Mouse (Mus musculus): Measurements from ENCODE around the gene Dna2. TPM values are rescaled to one million over a fixed set of nuclear protein-coding genes. Genes with fewer than 3 reads are reported as not detected.

The Dna2 gene
- polyA plus RNA-seq, 1 experiment from 2014 or later, result 10.1 TPM

- WGBS, result under 1% methylated on average over 29 of the region's 29 CpGs
- peak; percentile 63 for ATAC-seq (replicated peaks; ENCODE audit: insufficient number of reproducible peaks, insufficient read depth, low FRiP score, low read depth)
- H3K4me3 ChIP-seq, result peak overlapping the region; percentile 90
Measured at GRCm38 (mm10) chr10:62920766-62921156, 26.1 kb upstream of the Dna2 start.

DNA sequence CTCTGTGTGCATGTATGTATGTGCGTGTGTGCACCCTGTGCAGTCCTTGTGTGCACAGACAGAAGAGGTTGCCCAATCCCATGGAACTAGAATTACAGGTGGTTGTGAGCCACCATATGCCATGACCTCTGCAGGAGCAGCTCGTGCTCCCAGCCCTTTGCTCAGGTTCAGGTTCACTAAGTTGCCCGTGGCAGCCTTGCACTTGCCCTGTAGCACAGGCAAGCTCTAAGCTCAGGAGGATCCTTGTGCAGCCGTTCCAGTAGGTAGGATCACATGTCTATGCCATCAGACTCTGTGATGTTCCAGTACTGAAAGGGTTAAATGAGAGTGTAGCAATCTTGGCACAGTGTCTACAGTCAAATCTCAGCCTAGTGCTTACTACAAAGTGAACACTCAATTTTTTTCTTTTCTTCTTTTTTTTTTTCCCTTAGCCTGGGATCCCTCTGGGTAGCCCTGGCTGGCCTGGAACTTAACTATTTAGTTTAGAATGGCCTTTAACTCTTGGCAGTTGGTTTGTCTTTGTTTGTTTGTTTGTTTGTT is 22.7 kb upstream of the Dna2 start:
- 91% methylated on average over 4 of the region's 4 CpGs for WGBS
- Histone ChIP-seq H3K27ac (no peak overlapping the region), H3K4me2 (no peak overlapping the region), H3K9ac (no peak overlapping the region), H3K36me3 (peaks cover 11% of the 10 kb centered on the region), H3K4me3 (no peak overlapping the region), H3K27me3 (no peaks in the 10 kb centered on the region), H3K4me1 (replicated peaks) (peaks cover 16% of the 10 kb centered on the region), H3K9me3 (replicated peaks) (no peaks in the 10 kb centered on the region)
- ATAC-seq (replicated peaks; ENCODE audit: insufficient number of reproducible peaks, insufficient read depth, low FRiP score, low read depth), result no peak

More at GRCm38 (mm10) chr10:62920766-62921156, 26.1 kb upstream of the Dna2 start:
- H3K27me3 ChIP-seq, result no peaks in the 10 kb centered on the region
- no peaks in the 10 kb centered on the region for H3K36me3 ChIP-seq
- peak overlapping the region; percentile 94 for H3K9ac ChIP-seq
- H3K27ac ChIP-seq, result peak overlapping the region; percentile 91
- peak overlapping the region; percentile 91 for H3K4me2 ChIP-seq
- H3K9me3 ChIP-seq (replicated peaks), result no peaks in the 10 kb centered on the region
- peaks cover 16% of the 10 kb centered on the region for H3K4me1 ChIP-seq (replicated peaks)

- no peak overlapping the region for H3K9ac ChIP-seq
- no peak overlapping the region for H3K4me3 ChIP-seq
- H3K4me2 ChIP-seq, result no peak overlapping the region
- H3K27me3 ChIP-seq, result no peaks in the 10 kb centered on the region
- H3K27ac ChIP-seq, result no peak overlapping the region
- H3K36me3 ChIP-seq, result peaks cover 34% of the 10 kb centered on the region
- no peak for ATAC-seq (replicated peaks; ENCODE audit: insufficient number of reproducible peaks, insufficient read depth, low FRiP score, low read depth)
- 89% methylated on average over 1 of the region's 1 CpGs for WGBS
- no peaks in the 10 kb centered on the region for H3K4me1 ChIP-seq (replicated peaks)
- no peaks in the 10 kb centered on the region for H3K9me3 ChIP-seq (replicated peaks)
Measured at GRCm38 (mm10) chr10:62932381-62932780, 14.4 kb upstream of the Dna2 start.

DNA sequence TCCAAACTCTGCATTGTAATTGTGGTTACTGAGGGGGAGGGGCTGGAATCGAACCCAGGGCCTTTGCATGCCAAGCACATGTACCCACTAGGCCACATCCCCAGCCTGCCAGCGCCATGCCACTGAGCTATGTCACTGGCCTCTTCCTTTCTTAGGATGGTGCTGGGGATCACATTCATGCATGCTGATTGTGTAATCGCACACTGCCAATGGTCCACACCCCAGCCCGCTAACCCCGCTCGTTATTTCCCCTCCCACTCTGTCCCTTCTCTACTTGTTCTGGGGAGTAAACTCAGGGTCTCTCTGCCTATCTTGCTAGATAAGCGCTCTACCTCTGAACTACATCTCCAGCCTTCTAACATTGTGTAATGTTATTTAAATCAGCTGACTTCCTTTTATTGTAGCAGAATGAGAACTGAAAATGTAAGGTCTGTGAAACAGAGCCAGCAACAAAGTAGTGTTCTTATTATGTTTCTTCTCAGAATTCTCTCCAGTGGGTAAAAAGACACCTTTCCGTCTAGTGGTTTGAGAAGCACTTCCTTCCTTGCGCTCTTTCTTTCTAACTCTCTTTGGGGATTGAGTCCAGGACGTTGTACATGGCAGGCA is 1.7 kb upstream of the Dna2 start:
- 80% methylated on average over 10 of the region's 10 CpGs for WGBS

GRCm38 (mm10) chr10:62948551-62948950 is 1.7 kb downstream of the Dna2 start:
- Histone ChIP-seq H3K36me3 (peaks cover 19% of the 10 kb centered on the region; the same call in 1 of the 2 replicates), H3K27me3 (no peaks in the 10 kb centered on the region), H3K4me2 (no peak overlapping the region), H3K9me3 (replicated peaks) (no peaks in the 10 kb centered on the region), H3K9ac (no peak overlapping the region), H3K27ac (no peak overlapping the region), H3K4me1 (replicated peaks) (peaks cover 4% of the 10 kb centered on the region; the same call in 1 of the 2 replicates), H3K4me3 (no peak overlapping the region)
- 90% methylated on average over 7 of the region's 7 CpGs for WGBS
- ATAC-seq (replicated peaks; ENCODE audit: insufficient number of reproducible peaks, insufficient read depth, low FRiP score, low read depth), result no peak

More for the DNA sequence above, 1.7 kb upstream of the Dna2 start:
- ATAC-seq (replicated peaks; ENCODE audit: insufficient number of reproducible peaks, insufficient read depth, low FRiP score, low read depth), result no peak
- Histone ChIP-seq H3K9me3 (replicated peaks) (no peaks in the 10 kb centered on the region), H3K4me2 (no peak overlapping the region), H3K9ac (no peak overlapping the region), H3K4me3 (no peak overlapping the region), H3K4me1 (replicated peaks) (peaks cover 4% of the 10 kb centered on the region; the same call in 1 of the 2 replicates), H3K36me3 (peaks cover 21% of the 10 kb centered on the region), H3K27me3 (no peaks in the 10 kb centered on the region), H3K27ac (no peak overlapping the region)

- ATAC-seq (replicated peaks; ENCODE audit: insufficient number of reproducible peaks, insufficient read depth, low FRiP score, low read depth), result no peak
- Histone ChIP-seq H3K4me3 (no peak overlapping the region), H3K4me1 (replicated peaks) (no peaks in the 10 kb centered on the region), H3K27me3 (no peaks in the 10 kb centered on the region), H3K9me3 (replicated peaks) (no peaks in the 10 kb centered on the region), H3K4me2 (no peak overlapping the region), H3K9ac (no peak overlapping the region), H3K27ac (no peak overlapping the region), H3K36me3 (peaks cover 79% of the 10 kb centered on the region)
- WGBS, result 89% methylated on average over 7 of the region's 7 CpGs
Measured at GRCm38 (mm10) chr10:62963956-62964355, 17.1 kb downstream of the Dna2 start.

GRCm38 (mm10) chr10:62965796-62966195 is 19.0 kb downstream of the Dna2 start:
- 90% methylated on average over 11 of the region's 11 CpGs for WGBS
- ATAC-seq (replicated peaks; ENCODE audit: insufficient number of reproducible peaks, insufficient read depth, low FRiP score, low read depth), result no peak
- H3K4me1 ChIP-seq (replicated peaks), result no peaks in the 10 kb centered on the region
- no peaks in the 10 kb centered on the region for H3K9me3 ChIP-seq (replicated peaks)
- H3K9ac ChIP-seq, result no peak overlapping the region
- no peak overlapping the region for H3K27ac ChIP-seq
- no peak overlapping the region for H3K4me2 ChIP-seq
- H3K36me3 ChIP-seq, result peaks cover 77% of the 10 kb centered on the region
- no peak overlapping the region for H3K4me3 ChIP-seq
- H3K27me3 ChIP-seq, result no peaks in the 10 kb centered on the region

DNA sequence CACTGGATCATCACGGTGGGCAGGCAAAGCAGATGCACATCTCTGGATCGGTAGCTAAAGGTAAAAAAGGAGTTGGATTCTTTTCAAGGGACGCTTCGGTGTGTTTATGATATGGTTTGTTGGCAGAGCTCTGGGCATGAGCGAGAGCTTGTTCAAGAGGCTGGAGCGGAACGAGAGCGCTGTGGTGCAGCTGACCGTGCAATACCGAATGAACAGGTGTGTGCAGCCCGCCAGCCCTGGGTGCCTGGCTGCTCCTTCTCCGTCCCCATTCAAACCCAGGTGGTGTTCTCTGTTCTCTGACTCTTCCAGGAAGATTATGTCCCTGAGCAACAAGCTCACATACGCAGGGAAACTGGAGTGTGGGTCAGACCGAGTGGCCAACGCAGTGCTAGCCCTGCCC is 19.5 kb downstream of the Dna2 start:
- H3K4me1 ChIP-seq (replicated peaks), result no peaks in the 10 kb centered on the region
- no peak overlapping the region for H3K4me3 ChIP-seq
- H3K4me2 ChIP-seq, result no peak overlapping the region
- no peaks in the 10 kb centered on the region for H3K9me3 ChIP-seq (replicated peaks)
- H3K27me3 ChIP-seq, result no peaks in the 10 kb centered on the region
- ATAC-seq (replicated peaks; ENCODE audit: insufficient number of reproducible peaks, insufficient read depth, low FRiP score, low read depth), result no peak
- no peak overlapping the region for H3K9ac ChIP-seq
- H3K36me3 ChIP-seq, result peaks cover 72% of the 10 kb centered on the region
- no peak overlapping the region for H3K27ac ChIP-seq
- WGBS, result 92% methylated on average over 15 of the region's 15 CpGs

GRCm38 (mm10) chr10:62971821-62972220 is 25.0 kb downstream of the Dna2 start:
- no peak overlapping the region for H3K4me3 ChIP-seq
- no peaks in the 10 kb centered on the region for H3K4me1 ChIP-seq (replicated peaks)
- no peak overlapping the region for H3K9ac ChIP-seq
- peaks cover 28% of the 10 kb centered on the region; the same call in 1 of the 2 replicates for H3K36me3 ChIP-seq
- H3K27ac ChIP-seq, result no peak overlapping the region
- 79% methylated on average over 16 of the region's 16 CpGs for WGBS
- H3K4me2 ChIP-seq, result no peak overlapping the region
- no peaks in the 10 kb centered on the region for H3K27me3 ChIP-seq
- no peak for ATAC-seq (replicated peaks; ENCODE audit: insufficient number of reproducible peaks, insufficient read depth, low FRiP score, low read depth)
- no peaks in the 10 kb centered on the region for H3K9me3 ChIP-seq (replicated peaks)

DNA sequence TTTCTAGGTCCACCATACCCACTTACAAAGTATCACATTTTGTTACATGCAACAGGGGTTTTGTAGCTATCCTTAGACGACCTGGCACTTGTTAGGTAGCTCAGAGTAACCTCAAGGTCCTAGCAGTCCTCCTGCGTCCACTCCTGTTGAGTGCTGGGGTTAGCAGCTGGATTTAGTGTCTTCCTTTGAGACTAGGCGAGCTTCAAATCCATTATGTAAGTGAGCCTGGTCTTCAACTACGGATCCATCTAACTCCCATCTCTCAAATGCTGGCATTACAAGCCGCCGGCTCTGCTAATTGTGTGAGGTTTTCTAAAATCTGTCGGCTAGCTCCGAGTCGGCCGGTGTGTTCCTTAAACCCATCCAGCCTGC is 32.8 kb downstream of the Dna2 start:
- no peak for ATAC-seq (replicated peaks; ENCODE audit: insufficient number of reproducible peaks, insufficient read depth, low FRiP score, low read depth)
- WGBS, result 12% methylated on average over 10 of the region's 10 CpGs
- Histone ChIP-seq H3K4me2 (peak overlapping the region; percentile 75), H3K4me3 (peak overlapping the region; percentile 96), H3K9me3 (replicated peaks) (no peaks in the 10 kb centered on the region), H3K27ac (no peak overlapping the region), H3K4me1 (replicated peaks) (peaks cover 13% of the 10 kb centered on the region), H3K9ac (peak overlapping the region; percentile 89), H3K36me3 (no peaks in the 10 kb centered on the region), H3K27me3 (no peaks in the 10 kb centered on the region)

GRCm38 (mm10) chr10:62980039-62980954 is 33.5 kb downstream of the Dna2 start, which contains the start of gene Rufy2:
Gene Rufy2, plus strand, starts transcription at chr10:62980223.
- ATAC-seq (replicated peaks; ENCODE audit: insufficient number of reproducible peaks, insufficient read depth, low FRiP score, low read depth), result peak; percentile 89
- H3K36me3 ChIP-seq, result no peaks in the 10 kb centered on the region
- H3K27me3 ChIP-seq, result no peaks in the 10 kb centered on the region
- peak within 1 kb of the TSS; percentile 89 for H3K9ac ChIP-seq
- no peaks in the 10 kb centered on the region for H3K9me3 ChIP-seq (replicated peaks)
- H3K4me2 ChIP-seq, result peak within 1 kb of the TSS; percentile 75
- H3K4me1 ChIP-seq (replicated peaks), result peaks cover 15% of the 10 kb centered on the region
- H3K27ac ChIP-seq, result peak within 1 kb of the TSS; percentile 75
- H3K4me3 ChIP-seq, result peak within 1 kb of the TSS; percentile 96
- WGBS, result under 1% methylated on average over 69 of the region's 77 CpGs

Data from heart, embryonic 15.5 days (tissue).